Mouse (Mus musculus) liver, embryonic 12.5 days (tissue): ENCODE data around the gene Ppp1r9a. TPM values are rescaled to one million over a fixed set of nuclear protein-coding genes. Genes with fewer than 3 reads are reported as not detected.

Experiments used
- ATAC-seq: fragments of 200-750 bp; cut with Nextera tagmentation; 2 replicates; pipeline ENCODE4 v1.8.0; 2017; ENCODE audit warnings: moderate number of reproducible peaks, mild to moderate bottlenecking, moderate library complexity
- H3K27ac ChIP-seq: fragments of 300-500 bp; sonication (generic); 2 replicates; pipeline ENCODE4 v1.5.1; 2016; ENCODE audit warnings: mild to moderate bottlenecking
- H3K27me3 ChIP-seq: fragments of 300-500 bp; sonication (generic); replicated peaks from 2 replicates; pipeline ENCODE4 v1.6.1; 2016; ENCODE audit warnings: mild to moderate bottlenecking, moderate library complexity
- H3K36me3 ChIP-seq: fragments of 300-500 bp; sonication (generic); 2 replicates; pipeline ENCODE4 v1.6.1; 2016; ENCODE audit warnings: mild to moderate bottlenecking, moderate library complexity
- H3K4me1 ChIP-seq: fragments of 300-500 bp; sonication (generic); 2 replicates; pipeline ENCODE4 v1.6.1; 2016
- H3K4me2 ChIP-seq: fragments of 300-500 bp; sonication (generic); 2 replicates; pipeline ENCODE4 v1.6.1; 2016; ENCODE audit warnings: mild to moderate bottlenecking, moderate library complexity
- H3K4me3 ChIP-seq: fragments of 300-500 bp; sonication (generic); 2 replicates; pipeline ENCODE4 v1.5.1; 2016; ENCODE audit warnings: mild to moderate bottlenecking, moderate library complexity
- H3K9ac ChIP-seq: fragments of 300-500 bp; sonication (generic); 2 replicates; pipeline ENCODE4 v1.6.1; 2016; ENCODE audit warnings: mild to moderate bottlenecking, moderate library complexity
- H3K9me3 ChIP-seq: fragments of 300-500 bp; sonication (generic); replicated peaks from 2 replicates; pipeline ENCODE4 v1.6.1; 2016; ENCODE audit warnings: mild to moderate bottlenecking, moderate library complexity
- WGBS: fragments of 180-500 bp; shearing (Covaris S2); methylation state at CpG from one replicate; pipeline ENCODE4 v1.1.7; 2016; ENCODE audit not compliant: insufficient replicate concordance; 5-methylcytosine and 5-hydroxymethylcytosine counted together
- polyA plus RNA-seq: library from polyadenylated mRNA; unstranded; fragments of >200 nt; fragmentation: Nextera tagmentation; extraction: Ambion mirVana; gene quantifications from 2 replicates; pipeline ENCODE4 v1.2.1, GENCODE M21; 2016

Gene Ppp1r9a
- polyA plus RNA-seq, 1 experiment from 2014 or later, result 7.7 TPM

DNA sequence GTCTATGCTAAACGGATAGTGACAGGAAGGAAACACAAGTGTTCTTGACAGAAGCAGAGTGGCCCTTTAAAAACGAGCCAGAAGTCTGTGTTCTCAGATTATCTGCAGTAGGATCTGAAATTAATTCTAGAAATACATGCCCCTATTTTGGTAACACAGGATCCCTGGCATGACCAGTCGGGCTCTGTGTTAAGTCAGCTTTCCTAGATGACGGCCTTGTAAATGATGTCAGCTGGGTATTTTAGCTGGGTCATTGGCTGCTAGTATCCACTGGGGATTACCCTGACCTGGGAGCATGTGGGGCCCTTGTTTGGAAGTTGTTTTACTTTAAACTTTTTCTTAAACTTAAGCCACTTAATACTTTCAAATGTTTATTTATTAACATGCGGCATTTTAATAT lies 125.1 kb downstream of the Ppp1r9a start:
- no peak overlapping the region for H3K27ac ChIP-seq
- no peak for ATAC-seq
- no peak overlapping the region for H3K4me2 ChIP-seq
- H3K4me1 ChIP-seq, result no peaks in the 10 kb centered on the region
- 44% methylated on average over 5 of the region's 5 CpGs for WGBS
- H3K27me3 ChIP-seq, result no peaks in the 10 kb centered on the region
- no peak overlapping the region for H3K4me3 ChIP-seq
- no peaks in the 10 kb centered on the region for H3K9me3 ChIP-seq
- H3K9ac ChIP-seq, result no peak overlapping the region
- H3K36me3 ChIP-seq, result no peaks in the 10 kb centered on the region

GRCm38 (mm10) chr6:5029205-5029927 lies 126.6 kb downstream of the Ppp1r9a start:
- H3K4me1 ChIP-seq, result no peaks in the 10 kb centered on the region
- H3K4me3 ChIP-seq, result no peak overlapping the region
- no peak overlapping the region for H3K27ac ChIP-seq
- no peak overlapping the region for H3K9ac ChIP-seq
- no peak for ATAC-seq
- 71% methylated on average over 13 of the region's 13 CpGs for WGBS
- H3K4me2 ChIP-seq, result no peak overlapping the region
- no peaks in the 10 kb centered on the region for H3K9me3 ChIP-seq
- no peaks in the 10 kb centered on the region for H3K27me3 ChIP-seq
- no peaks in the 10 kb centered on the region for H3K36me3 ChIP-seq

- Histone ChIP-seq H3K4me3 (no peak overlapping the region), H3K9me3 (no peaks in the 10 kb centered on the region), H3K36me3 (no peaks in the 10 kb centered on the region), H3K4me1 (no peaks in the 10 kb centered on the region), H3K27me3 (no peaks in the 10 kb centered on the region), H3K4me2 (no peak overlapping the region), H3K9ac (no peak overlapping the region), H3K27ac (no peak overlapping the region)
- no peak for ATAC-seq
- 75% methylated on average over 5 of the region's 5 CpGs for WGBS
Measured at GRCm38 (mm10) chr6:5029956-5030355, 127.2 kb downstream of the Ppp1r9a start.

DNA sequence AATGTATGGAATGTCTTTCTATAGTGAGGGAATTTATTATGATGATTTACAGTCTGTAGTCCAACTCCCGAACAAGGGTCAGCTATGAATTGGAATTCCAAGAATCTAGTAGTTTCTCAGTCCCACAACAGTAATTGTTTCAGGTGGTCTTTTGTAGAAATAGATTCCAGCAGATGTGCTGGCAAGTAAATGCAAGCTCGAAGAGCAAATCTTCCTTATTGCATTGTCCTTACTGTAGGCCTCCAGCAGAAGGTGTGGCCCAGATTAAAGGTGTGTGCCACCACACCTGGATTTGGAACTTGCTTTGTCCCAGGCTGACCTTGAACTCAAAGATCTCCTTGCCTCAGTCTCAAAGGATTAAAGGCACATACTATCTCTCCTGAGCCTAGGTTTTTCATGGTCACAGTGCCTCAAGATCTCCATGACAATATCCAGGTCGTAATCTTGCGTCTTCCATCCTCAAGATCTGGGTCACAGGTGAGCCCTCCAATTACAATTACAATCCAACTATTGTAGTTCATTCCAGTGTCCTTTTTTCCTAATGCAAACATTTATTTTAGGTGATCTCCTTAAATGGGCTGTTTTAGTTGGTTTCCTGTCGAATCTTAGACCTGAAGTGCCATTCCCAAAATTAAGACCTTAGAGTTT lies 130.4 kb downstream of the Ppp1r9a start:
- no peak for ATAC-seq
- Histone ChIP-seq H3K9ac (no peak overlapping the region), H3K4me2 (no peak overlapping the region), H3K27ac (no peak overlapping the region), H3K27me3 (no peaks in the 10 kb centered on the region), H3K4me3 (no peak overlapping the region), H3K9me3 (no peaks in the 10 kb centered on the region), H3K36me3 (no peaks in the 10 kb centered on the region), H3K4me1 (no peaks in the 10 kb centered on the region)
- 77% methylated on average over 5 of the region's 5 CpGs for WGBS

DNA sequence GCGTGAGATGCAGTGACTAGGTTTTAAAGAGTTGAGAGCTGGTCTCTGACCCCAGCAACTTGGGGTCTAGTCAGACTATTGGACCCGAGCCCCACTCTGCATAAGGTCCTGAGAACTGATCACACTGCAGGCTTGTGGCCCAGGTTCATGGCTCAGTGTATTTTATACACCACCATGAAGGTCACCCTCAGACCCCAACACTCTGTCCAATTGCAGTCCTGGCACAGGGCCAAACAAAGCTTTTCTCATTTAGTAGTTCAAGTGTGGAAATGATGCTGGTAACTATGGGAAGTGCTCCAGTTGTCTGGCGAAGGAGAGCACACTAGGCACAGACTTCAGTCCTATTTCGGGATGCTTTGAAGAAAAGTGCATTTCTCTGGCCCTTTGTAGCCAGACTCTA lies 134.5 kb downstream of the Ppp1r9a start:
- 67% methylated on average over 4 of the region's 4 CpGs for WGBS
- H3K27ac ChIP-seq, result no peak overlapping the region
- ATAC-seq, result no peak
- H3K4me3 ChIP-seq, result no peak overlapping the region
- no peaks in the 10 kb centered on the region for H3K9me3 ChIP-seq
- H3K27me3 ChIP-seq, result no peaks in the 10 kb centered on the region
- H3K36me3 ChIP-seq, result no peaks in the 10 kb centered on the region
- no peaks in the 10 kb centered on the region for H3K4me1 ChIP-seq
- no peak overlapping the region for H3K4me2 ChIP-seq
- no peak overlapping the region for H3K9ac ChIP-seq

GRCm38 (mm10) chr6:5038140-5038749 lies 135.5 kb downstream of the Ppp1r9a start:
- no peaks in the 10 kb centered on the region for H3K36me3 ChIP-seq
- H3K4me3 ChIP-seq, result no peak overlapping the region
- 61% methylated on average over 2 of the region's 2 CpGs for WGBS
- no peak overlapping the region for H3K4me2 ChIP-seq
- H3K27ac ChIP-seq, result no peak overlapping the region
- no peaks in the 10 kb centered on the region for H3K4me1 ChIP-seq
- H3K27me3 ChIP-seq, result no peaks in the 10 kb centered on the region
- no peak overlapping the region for H3K9ac ChIP-seq
- no peaks in the 10 kb centered on the region for H3K9me3 ChIP-seq
- ATAC-seq, result no peak

GRCm38 (mm10) chr6:5039316-5039715 lies 136.6 kb downstream of the Ppp1r9a start:
- no peak overlapping the region for H3K9ac ChIP-seq
- WGBS, result 58% methylated on average over 2 of the region's 2 CpGs
- no peak overlapping the region for H3K4me3 ChIP-seq
- H3K36me3 ChIP-seq, result no peaks in the 10 kb centered on the region
- no peaks in the 10 kb centered on the region for H3K9me3 ChIP-seq
- no peak overlapping the region for H3K4me2 ChIP-seq
- H3K27me3 ChIP-seq, result no peaks in the 10 kb centered on the region
- ATAC-seq, result no peak
- no peak overlapping the region for H3K27ac ChIP-seq
- H3K4me1 ChIP-seq, result no peaks in the 10 kb centered on the region

DNA sequence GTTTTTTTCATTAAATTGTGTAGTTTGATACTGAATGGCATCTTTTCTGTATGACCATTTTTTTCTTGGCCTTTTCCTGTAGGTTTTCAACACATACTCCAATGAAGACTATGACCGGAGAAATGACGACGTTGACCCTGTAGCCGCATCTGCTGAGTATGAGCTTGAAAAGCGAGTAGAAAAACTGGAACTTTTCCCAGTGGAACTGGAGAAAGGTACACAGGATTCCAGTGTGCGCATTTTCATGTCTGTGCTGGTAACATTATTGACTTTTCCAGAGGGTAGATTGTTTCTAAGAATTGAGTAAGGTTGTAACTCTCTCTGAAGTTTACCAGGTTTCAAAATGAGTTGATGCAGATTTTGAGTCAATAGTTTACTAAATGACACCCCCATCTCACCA lies 143.1 kb downstream of the Ppp1r9a start:
- H3K9me3 ChIP-seq, result no peaks in the 10 kb centered on the region
- no peak overlapping the region for H3K9ac ChIP-seq
- WGBS, result 87% methylated on average over 6 of the region's 6 CpGs
- no peak for ATAC-seq
- H3K27ac ChIP-seq, result no peak overlapping the region
- H3K36me3 ChIP-seq, result peaks cover 4% of the 10 kb centered on the region
- H3K4me2 ChIP-seq, result no peak overlapping the region
- no peak overlapping the region for H3K4me3 ChIP-seq
- no peaks in the 10 kb centered on the region for H3K4me1 ChIP-seq
- H3K27me3 ChIP-seq, result no peaks in the 10 kb centered on the region

DNA sequence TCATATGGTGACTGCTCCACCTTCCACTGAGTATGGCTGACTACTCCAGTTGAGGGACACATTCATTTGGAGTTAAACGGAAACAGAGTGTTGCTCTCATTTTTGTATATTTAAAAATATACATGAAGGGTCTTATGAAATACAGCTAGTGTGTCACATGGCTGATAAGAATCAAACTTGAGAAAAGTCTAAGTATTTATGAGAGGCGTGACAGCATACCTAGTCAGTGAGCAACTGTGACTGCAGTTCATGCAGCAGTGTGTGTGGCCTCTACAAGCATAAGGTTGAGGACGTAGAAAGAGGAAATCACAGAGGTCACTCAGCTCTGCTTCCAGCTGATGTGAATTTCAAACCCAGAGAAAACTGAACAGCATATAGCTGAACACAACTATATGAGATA lies 145.3 kb downstream of the Ppp1r9a start:
- ATAC-seq, result no peak
- WGBS, result 71% methylated on average over 3 of the region's 3 CpGs
- H3K27me3 ChIP-seq, result no peaks in the 10 kb centered on the region
- H3K4me1 ChIP-seq, result no peaks in the 10 kb centered on the region
- no peak overlapping the region for H3K27ac ChIP-seq
- no peak overlapping the region for H3K4me2 ChIP-seq
- H3K9me3 ChIP-seq, result no peaks in the 10 kb centered on the region
- no peak overlapping the region for H3K4me3 ChIP-seq
- H3K36me3 ChIP-seq, result peaks cover 4% of the 10 kb centered on the region
- H3K9ac ChIP-seq, result no peak overlapping the region

DNA sequence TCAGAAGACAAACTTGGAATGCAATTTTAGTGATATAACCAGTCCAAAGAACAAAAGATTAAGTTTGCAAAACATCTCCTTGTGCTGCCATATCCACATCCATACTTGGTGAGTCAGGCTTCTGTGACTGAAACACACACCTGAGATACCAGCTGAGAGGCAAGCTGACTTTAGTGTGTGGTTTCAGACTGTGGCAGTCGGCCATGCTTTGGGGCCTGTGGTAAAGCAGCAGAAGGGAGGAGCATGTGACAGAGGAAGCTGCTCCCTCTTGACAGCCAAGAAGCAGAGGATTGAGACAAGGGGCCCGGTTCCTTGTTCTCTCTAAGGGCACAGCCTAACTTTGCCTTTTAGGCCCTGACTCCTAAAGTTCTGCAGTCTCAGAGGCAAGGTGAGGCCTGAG lies 149.6 kb downstream of the Ppp1r9a start:
- Histone ChIP-seq H3K9ac (no peak overlapping the region), H3K27me3 (no peaks in the 10 kb centered on the region), H3K9me3 (no peaks in the 10 kb centered on the region), H3K27ac (no peak overlapping the region), H3K36me3 (no peaks in the 10 kb centered on the region), H3K4me3 (no peak overlapping the region), H3K4me1 (no peaks in the 10 kb centered on the region), H3K4me2 (no peak overlapping the region)
- WGBS, result 15% methylated on average over 2 of the region's 2 CpGs
- no peak for ATAC-seq

DNA sequence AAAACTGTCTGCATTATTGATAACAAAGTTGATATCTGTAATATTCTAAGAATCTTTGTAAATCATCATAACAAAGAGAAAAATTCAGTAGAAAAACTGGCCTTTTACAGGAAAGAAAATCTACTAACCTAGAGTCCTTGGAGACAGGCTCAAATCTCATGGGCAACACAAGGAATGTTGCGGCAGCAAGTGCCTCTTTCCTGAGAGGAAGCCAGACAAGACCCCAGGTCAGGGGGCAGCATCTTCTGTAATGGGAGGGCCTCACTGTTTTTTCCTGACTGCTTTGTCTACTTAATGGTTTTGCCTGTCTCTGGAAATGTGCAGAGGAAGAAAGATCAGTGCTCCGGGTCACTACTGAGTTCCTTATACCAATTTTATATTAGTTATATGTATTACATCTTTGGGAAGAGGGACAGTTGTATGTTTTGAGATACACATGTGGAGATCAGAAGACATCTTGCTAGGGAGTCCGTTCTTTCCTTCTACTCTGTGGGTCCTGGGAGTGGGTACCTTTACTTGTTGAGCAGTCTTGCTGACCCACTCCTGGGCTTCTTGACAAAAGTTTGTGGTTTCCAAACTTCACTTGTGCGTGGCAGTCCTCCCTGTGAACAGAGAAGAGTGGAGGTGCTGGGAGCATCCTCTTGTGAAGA lies 151.9 kb downstream of the Ppp1r9a start:
- 58% methylated on average over 4 of the region's 4 CpGs for WGBS
- no peak overlapping the region for H3K4me3 ChIP-seq
- H3K36me3 ChIP-seq, result no peaks in the 10 kb centered on the region

DNA sequence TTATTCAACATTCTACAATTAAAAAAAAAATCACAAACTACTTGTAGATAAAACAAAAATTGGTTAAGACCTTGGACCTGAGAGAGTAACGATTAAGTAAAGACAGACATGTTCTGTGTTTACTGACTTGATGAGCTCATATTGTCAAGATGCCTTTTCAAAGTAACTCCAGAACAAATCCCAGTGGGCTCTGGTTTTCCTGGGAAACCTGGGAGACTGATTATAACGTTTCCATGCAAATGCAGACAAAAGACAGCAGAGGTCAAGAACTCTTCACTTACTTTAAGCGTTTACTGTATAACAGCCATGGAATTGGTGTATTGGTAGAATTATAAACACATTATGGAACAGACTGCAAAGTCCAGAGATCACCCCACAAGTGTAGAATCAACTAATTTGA lies 172.0 kb downstream of the Ppp1r9a start:
- H3K27ac ChIP-seq, result no peak overlapping the region
- H3K4me3 ChIP-seq, result no peak overlapping the region
- H3K36me3 ChIP-seq, result 0 out of 2 replicates have a peak, but pooled peaks cover 3% of the 10 kb centered on the region
- H3K9me3 ChIP-seq, result no peaks in the 10 kb centered on the region
- peaks cover 10% of the 10 kb centered on the region for H3K4me1 ChIP-seq
- no peak overlapping the region for H3K4me2 ChIP-seq
- WGBS, result 80% methylated on average over 3 of the region's 3 CpGs
- no peak overlapping the region for H3K9ac ChIP-seq
- no peak for ATAC-seq
- H3K27me3 ChIP-seq, result no peaks in the 10 kb centered on the region

More for the DNA sequence above, 151.9 kb downstream of the Ppp1r9a start:
- Histone ChIP-seq H3K27me3 (no peaks in the 10 kb centered on the region), H3K9ac (no peak overlapping the region), H3K9me3 (no peaks in the 10 kb centered on the region), H3K27ac (no peak overlapping the region), H3K4me2 (no peak overlapping the region), H3K4me1 (no peaks in the 10 kb centered on the region)
- ATAC-seq, result no peak
